Mouse (Mus musculus) spleen, postnatal 10 days (tissue): ENCODE measurements around the gene Atp6v0c.
"Not testable (repeated sequence)": the region's sequence is repeated elsewhere in the genome, so short reads cannot be mapped to it uniquely, and the experiment has no call there.

Experiments
- DNase-seq, 2 experiments: peaks; one replicate each; pipeline ENCODE4 v3.0.0; 2021 to 2022; ENCODE audit warnings: low spot score in 2 of 2

The Atp6v0c gene

DNA sequence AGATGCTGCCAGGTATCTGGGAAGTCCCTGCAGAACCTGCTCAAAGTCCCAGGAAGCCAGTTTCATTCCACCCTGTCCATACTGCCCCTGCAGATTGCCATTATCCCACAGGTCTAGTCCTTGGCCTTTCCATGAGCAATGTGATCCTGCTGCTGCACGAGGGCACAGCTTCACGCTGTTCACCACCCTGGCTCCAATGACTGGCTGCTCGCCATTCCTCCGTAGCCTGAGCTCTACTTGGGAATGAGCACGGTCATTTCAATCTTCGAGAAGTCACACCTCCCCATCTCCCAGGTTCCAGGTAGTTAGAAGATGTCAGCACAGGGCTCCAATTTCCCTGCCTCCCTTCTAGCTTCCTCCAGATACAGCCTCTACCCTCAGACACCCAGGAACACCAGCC lies 12.4 kb downstream of the Atp6v0c start:
- no peak for DNase-seq

- DNase-seq, result no peak
Measured at GRCm38 (mm10) chr17:24156394-24156793, 13.1 kb downstream of the Atp6v0c start.

GRCm38 (mm10) chr17:24155742-24156141 lies 13.8 kb downstream of the Atp6v0c start:
- DNase-seq, result no peak

GRCm38 (mm10) chr17:24154463-24154862 lies 15.0 kb downstream of the Atp6v0c start:
- DNase-seq, result no peak

DNA sequence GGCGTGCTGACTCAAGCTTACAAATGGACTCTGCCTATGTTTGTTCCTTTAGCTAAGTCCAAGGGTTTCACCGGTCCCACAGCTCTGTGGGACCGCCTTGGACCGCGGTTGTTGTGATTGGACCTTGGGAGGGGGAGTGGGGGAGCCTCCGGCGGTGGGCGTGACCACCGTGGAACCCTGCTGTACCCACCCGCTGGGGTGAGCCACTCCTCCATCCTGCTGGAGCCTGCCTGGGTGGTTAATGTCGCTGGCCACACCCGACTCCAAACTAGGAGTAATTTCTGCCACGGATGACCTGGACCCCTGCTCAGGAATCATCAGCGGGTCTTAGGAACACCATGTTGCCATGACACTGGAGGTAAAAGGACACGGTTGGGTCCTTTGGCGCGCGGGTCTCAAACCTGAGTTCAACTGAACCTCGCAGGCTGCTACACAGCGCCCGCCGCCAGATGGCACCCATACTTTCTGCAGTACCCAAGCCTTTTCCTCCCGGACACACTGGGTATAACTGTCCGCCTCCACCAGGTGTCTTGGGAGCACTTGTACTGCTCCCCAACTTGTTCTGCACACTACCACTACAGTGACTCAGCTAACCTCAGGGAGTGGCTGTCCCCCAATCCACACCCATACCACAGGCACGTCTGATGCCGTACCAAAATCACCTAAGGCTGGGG lies 17.5 kb downstream of the Atp6v0c start:
- DNase-seq, result peak; percentile 87 to 93

DNA sequence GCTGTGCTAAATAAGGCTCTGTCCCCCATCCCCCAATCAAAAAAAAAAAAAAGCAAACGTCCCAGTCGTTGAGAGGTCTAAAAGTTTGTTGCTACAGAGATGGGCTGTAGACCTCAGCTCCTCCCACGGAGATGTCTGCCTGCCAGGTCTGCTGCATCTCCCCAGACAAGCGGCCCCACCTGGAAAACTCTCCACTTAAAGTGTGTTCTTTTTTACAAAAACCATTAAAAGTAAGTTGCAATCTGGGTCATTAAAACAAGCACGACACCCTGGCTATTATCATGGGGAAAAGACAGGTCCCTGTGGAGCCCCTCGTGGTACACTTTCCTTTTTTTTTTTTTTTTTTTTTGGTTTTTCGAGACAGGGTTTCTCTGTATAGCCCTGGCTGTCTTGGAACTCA lies 18.1 kb downstream of the Atp6v0c start:
- DNase-seq, result no peak

DNA sequence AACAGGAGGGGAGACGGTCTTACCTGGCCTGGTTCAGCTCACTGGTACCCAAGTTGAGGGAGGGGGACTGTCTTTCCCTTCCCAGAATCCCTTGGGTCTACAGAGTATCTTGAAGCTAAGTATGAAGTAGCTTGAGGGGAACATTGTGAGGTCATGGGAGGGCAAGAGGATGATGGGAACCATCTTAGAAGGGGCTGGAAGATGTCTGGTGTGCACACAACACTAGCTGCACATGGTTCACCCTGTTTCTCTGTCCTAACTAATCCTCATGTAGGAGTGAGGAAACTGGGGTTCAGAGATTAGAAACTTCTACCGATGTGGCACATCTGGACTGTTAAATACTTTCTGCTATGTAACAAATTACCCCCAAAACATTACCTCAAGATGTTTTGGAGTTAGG lies 18.7 kb downstream of the Atp6v0c start, which contains the start of gene Pdpk1:
Gene Pdpk1, minus strand, starts transcription at position 101 of the 400 bp plus-strand sequence.
- no peak for DNase-seq

DNA sequence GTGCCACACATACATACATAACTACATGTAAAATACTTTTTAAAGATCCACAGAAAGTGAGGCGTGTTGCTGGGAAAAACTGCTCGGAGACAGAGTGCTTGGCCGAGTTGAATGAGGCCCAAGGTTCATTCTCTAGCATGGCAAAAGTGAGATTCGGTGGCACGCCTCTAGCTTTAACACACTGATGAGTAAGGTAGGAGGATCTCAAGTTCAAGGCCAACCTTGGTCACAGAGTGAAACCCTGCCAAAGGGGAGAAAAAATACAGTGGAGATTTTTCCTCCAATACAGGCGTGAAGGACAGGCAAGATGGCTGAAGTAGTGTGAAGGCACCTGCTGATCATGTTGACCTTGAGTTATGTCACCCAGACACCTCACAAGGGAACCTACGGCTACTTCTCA lies 20.1 kb downstream of the Atp6v0c start:
- no peak for DNase-seq

- no peak for DNase-seq
Measured at GRCm38 (mm10) chr17:24142897-24143296, 26.6 kb downstream of the Atp6v0c start.

DNA sequence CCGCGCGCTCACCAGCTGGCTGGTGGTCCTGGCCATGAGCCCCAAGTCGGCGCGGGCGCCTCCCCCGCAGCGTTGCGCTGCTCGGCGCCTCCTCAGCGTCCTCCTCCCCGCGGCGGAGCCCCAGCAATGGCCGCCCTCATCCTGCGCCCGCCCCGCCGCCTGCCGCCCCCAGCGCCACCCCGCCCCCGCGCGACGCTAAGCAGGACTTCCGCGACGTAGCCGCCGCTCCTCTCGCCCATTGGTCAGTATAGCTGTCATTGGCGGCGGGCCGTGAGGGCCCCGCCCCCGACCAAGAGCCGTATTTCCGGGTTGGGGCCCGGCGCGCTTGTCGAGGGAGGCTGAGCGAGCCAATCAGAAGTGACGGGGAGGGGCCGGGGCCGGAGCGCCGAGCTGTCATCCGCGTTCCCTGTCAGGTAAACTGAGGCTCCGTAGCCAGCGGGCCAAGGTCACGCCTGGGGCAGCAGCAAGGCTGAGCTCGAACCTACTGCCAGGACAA lies 28.0 kb downstream of the Atp6v0c start:
- DNase-seq, result peak; percentile 91 to 97

- DNase-seq, result peak; percentile 60 to 67
Measured at GRCm38 (mm10) chr17:24140845-24141424, 28.6 kb downstream of the Atp6v0c start.

DNA sequence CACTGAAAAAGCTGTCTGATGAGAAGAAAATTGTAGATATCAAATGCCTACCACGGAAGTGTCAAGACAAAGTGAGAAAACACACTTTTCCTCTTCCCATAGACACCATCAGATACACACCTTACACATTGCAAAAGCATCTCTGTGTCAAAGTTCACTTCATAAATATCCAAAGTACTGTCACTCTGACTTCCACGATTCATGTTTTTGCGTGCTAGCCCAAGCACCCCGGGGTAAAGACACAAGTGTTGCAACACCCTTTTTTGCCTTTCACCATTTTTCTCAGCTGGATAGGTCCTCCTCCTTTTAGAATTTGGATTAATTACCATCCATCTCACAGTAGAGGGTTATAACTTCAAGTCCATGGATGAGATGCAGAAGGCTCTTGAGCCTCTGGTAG lies 29.5 kb downstream of the Atp6v0c start:
- no peak for DNase-seq

DNA sequence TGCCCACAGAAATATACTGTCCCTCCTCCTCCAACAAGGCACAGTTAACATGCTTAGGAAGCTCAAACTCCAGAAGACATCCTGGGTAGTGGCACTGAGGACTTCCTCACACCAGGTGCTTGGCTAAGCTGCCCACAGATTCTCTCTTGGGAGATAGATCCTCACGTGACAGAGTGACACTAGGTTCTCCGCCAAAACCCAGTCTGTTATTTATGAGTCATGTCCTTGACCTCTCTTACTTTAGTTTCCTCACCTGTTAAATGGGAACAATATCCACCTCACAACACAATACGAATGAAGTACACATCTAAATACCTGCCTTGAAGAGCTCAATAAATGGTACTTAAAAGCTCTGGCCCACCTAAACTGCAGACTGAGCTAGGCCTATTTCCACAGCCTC lies 30.2 kb downstream of the Atp6v0c start:
- DNase-seq, result no peak

DNA sequence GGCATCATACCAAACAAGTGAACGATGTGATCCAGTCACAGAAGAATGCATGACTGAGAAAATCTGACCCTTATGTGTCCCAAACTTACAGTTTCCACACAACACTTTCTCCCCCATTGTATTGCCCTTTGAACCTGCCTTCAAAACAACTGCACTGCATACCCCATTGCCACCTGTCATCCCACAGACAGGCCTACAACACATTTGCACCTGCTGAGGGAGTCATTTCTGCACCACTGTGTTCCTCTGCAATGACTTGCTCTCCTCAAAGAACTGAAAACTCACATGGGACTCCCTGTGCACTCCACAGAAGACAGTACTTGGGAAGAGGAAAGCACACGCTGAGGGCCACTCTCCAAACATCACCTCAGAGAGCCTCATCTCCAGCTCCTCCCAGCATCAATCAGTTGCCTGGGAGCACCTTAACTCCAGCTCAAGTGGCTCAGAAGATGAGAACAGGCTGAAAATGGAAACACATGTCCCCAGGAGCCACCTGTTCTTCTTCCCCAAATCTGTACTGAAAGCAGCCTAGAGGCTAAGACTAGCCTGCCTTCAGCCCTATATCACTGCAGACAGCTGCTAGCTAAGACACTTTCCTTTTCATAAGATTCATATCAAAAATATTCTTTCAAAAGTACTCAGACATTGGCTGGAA lies 32.1 kb downstream of the Atp6v0c start:
- no peak for DNase-seq

- DNase-seq, result no peak
Measured at GRCm38 (mm10) chr17:24134062-24134461, 35.4 kb downstream of the Atp6v0c start.

- peak in 1 of 2 experiments; percentile 52 for DNase-seq
Measured at GRCm38 (mm10) chr17:24132919-24133318, 36.6 kb downstream of the Atp6v0c start.

DNA sequence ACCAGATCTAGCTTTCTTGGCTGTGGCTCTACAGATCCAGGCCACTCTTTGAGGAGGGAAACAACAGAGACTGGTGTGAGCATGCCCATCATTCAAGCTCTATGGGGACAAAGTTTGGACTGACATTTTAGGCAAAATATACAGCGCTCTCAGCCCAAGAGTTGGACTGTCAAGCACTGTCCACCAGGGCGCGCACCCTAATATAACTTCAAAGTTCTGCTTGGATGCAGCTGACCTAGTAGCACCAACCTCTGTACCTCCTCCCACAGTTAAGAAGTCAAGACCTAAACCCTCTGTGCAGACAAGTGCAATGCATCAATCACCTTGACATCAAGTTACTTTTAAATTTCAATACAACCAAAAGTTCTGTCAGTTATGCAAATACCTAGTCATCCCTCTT lies 37.9 kb downstream of the Atp6v0c start:
- no peak for DNase-seq

DNA sequence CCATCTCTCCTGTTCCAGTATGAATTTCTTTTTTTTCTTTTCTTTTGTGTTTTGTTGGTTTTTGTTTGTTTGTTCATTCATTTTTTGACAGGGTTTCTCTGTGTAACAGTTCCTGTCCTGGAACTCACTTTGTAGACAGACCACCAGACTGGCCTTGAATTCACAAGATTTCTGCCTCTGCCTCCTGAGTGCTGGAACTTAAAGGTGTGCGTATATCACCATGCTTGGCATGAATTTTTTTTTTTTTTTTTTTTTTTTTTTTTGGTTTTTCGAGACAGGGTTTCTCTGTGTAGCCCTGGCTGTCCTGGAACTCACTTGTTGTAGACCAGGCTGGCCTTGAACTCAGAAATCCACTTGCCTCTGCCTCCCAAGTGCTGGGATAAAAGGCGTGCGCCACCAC lies 40.3 kb downstream of the Atp6v0c start:
- DNase-seq, result not testable (repeated sequence)

DNA sequence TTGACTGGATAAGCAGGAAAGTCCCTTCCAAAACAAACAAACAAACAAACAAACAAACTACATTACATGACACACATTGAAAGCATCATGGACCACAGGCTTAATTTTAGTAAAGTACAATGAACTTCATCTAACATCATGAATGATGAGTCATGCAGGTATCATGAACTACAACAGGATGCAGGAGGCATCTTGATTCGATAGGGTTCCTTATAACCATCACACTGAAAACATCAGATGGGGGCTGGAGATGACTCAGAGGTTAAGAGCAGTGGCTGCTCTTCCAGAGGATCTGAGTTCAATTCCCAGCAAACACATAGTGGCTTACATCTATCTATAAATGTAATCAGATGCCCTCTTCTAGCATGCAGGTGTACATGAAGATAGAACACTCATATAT lies 41.9 kb downstream of the Atp6v0c start:
- DNase-seq, result no peak

- no peak for DNase-seq
Measured at GRCm38 (mm10) chr17:24126801-24127200, 42.7 kb downstream of the Atp6v0c start.

GRCm38 (mm10) chr17:24119446-24119845 lies 50.1 kb downstream of the Atp6v0c start:
- no peak for DNase-seq
